7 mouse cellular contexts compared by ENCODE assay signal in the genomic region with DNA sequence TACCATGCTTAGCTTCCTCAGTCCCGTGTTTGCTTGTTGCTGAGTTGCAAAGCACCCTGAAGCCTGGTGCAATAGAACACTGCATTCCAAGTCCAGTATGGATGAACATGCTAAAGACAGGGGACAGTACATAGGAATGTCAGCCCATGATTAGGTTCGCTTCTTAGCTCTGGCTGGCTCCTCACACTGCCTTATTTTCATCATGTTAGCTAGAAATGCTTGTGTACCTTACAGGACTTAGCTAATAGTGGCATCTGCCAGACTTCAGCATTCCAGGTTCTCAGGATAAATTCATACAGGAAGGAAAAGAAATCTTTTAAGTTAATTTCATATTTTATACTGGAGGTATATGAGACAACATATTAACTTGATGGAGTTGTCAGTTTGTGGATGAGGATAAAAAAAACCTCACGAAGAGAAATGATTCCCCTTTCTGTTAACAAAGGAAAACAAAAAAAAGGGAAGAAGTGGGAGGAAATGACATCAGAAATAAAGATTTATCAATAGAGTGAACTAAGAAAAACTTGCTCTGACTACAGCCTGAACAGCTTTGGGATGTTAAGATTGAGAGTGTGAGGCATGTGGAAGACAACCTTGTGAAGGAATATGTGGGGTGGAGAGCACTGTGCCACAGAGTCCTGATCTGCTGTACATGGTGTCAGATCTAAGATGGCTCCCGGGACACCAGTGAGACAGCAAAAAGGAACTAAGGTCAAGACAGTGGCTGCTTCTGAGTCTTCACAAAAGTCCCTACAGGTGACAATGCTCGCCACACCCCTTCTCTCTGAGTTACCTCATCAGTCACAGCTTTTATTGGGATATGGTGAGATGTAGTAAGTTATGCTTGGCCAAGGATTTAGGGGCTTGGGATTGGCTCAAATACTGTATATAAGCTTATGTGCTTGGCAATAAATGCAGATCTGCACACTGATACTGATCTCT. TPM values are rescaled to one million over a fixed set of nuclear protein-coding genes. Genes with fewer than 3 reads are reported as not detected.
DNase-seq lines count a peak whose midpoint lies in the region; ATAC-seq and TF ChIP-seq lines count a peak whose summit lies in the region.

No protein-coding gene starts in this region.

- 68% methylated on average over 5 of the region's 5 CpGs for WGBS in limb, embryonic 12.5 days
- 64% methylated on average over 5 of the region's 5 CpGs for WGBS in neural tube, embryonic 14.5 days

- H3K27ac ChIP-seq in testis, adult 2 months (ENCODE audit: control insufficient read depth, insufficient read depth, low read depth, low read length) = peak overlapping the region; percentile 75
- no peak overlapping the region for H3K27ac ChIP-seq in embryonic fibroblast, embryonic 13.5 days (ENCODE audit: insufficient read depth, low read length)
- H3K27ac ChIP-seq in limb, embryonic 12.5 days = no peak overlapping the region
- H3K27ac ChIP-seq in neural tube, embryonic 14.5 days (ENCODE audit: low read depth, low read length) = peak overlapping the region; percentile 56; the same call in 1 of the 2 replicates

- no peaks in the 10 kb centered on the region for H3K36me3 ChIP-seq in testis, adult 2 months (ENCODE audit: control insufficient read depth, insufficient read depth, low read length)
- no peaks in the 10 kb centered on the region for H3K36me3 ChIP-seq in limb, embryonic 12.5 days
- H3K36me3 ChIP-seq in neural tube, embryonic 14.5 days (ENCODE audit: control insufficient read depth, insufficient read depth, low read length) = no peaks in the 10 kb centered on the region

- no peaks in the 10 kb centered on the region; the same call in 1 of the 2 replicates for H3K4me1 ChIP-seq in testis, adult 2 months (ENCODE audit: control insufficient read depth, insufficient read depth, low read length)
- H3K4me1 ChIP-seq in embryonic fibroblast, embryonic 13.5 days (ENCODE audit: control insufficient read depth, insufficient read depth, low read length) = peaks cover 5% of the 10 kb centered on the region; the same call in 1 of the 2 replicates
- peaks cover 12% of the 10 kb centered on the region; the same call in 1 of the 2 replicates for H3K4me1 ChIP-seq in limb, embryonic 12.5 days (replicated peaks)
- 0 out of 2 replicates have a peak, but pooled peaks cover 5% of the 10 kb centered on the region for H3K4me1 ChIP-seq in neural tube, embryonic 14.5 days (ENCODE audit: control insufficient read depth, insufficient read depth, low read length)

- no peak for ATAC-seq in limb, embryonic 12.5 days (ENCODE audit: insufficient number of reproducible peaks, insufficient read depth, low FRiP score, low TSS enrichment, low read depth)
- ATAC-seq in neural tube, embryonic 14.5 days (ENCODE audit: low read depth) = peak; percentile 26

- H3K9ac ChIP-seq in limb, embryonic 12.5 days (replicated peaks) = no peak overlapping the region
- peak overlapping the region; percentile 17; the same call in 1 of the 2 replicates for H3K9ac ChIP-seq in neural tube, embryonic 14.5 days (replicated peaks; ENCODE audit: low read depth, low read length)

- TF ChIP-seq CTCF in testis, adult 2 months (IDR thresholded peaks at IDR 0.05; ENCODE audit: control insufficient read depth, insufficient read depth, insufficient replicate concordance, low read depth, low read length) = no peak
- TF ChIP-seq CTCF in embryonic fibroblast, embryonic 13.5 days (IDR thresholded peaks at IDR 0.05; ENCODE audit: borderline replicate concordance, insufficient read depth, low read length) = no peak

- H3K4me3 ChIP-seq in testis, adult 2 months (ENCODE audit: control insufficient read depth, low read depth, low read length) = peak overlapping the region; percentile 91; the same call in 1 of the 2 replicates
- H3K4me3 ChIP-seq in embryonic fibroblast, embryonic 13.5 days (ENCODE audit: insufficient read depth, low read length) = peak overlapping the region; percentile 21; the same call in 1 of the 2 replicates
- H3K4me3 ChIP-seq in limb, embryonic 12.5 days (replicated peaks) = peak overlapping the region; percentile 31
- peak overlapping the region; percentile 33 for H3K4me3 ChIP-seq in neural tube, embryonic 14.5 days (ENCODE audit: low read depth, low read length)

- no peak for TF ChIP-seq POLR2A in testis, adult 2 months (IDR thresholded peaks at IDR 0.05; ENCODE audit: control insufficient read depth, low read depth, low read length)
- no peak; the same call in 1 of the 2 replicates for TF ChIP-seq POLR2A in embryonic fibroblast, embryonic 13.5 days (IDR thresholded peaks at IDR 0.05; ENCODE audit: low read depth, low read length)

- no peaks in the 10 kb centered on the region for H3K27me3 ChIP-seq in testis, adult 2 months (ENCODE audit: control insufficient read depth, insufficient read depth, low read length)
- no peaks in the 10 kb centered on the region for H3K27me3 ChIP-seq in limb, embryonic 12.5 days
- no peaks in the 10 kb centered on the region for H3K27me3 ChIP-seq in neural tube, embryonic 14.5 days (ENCODE audit: control insufficient read depth, insufficient read depth, low read length)

- no peak for DNase-seq in testis, postnatal 10 days (ENCODE audit: low spot score)
- no peak for DNase-seq in ovary, adult 18-20 months (ENCODE audit: low spot score)
- no peak for DNase-seq in adrenal gland, postnatal 25 days

- no peaks in the 10 kb centered on the region for H3K9me3 ChIP-seq in limb, embryonic 12.5 days
- H3K9me3 ChIP-seq in neural tube, embryonic 14.5 days (ENCODE audit: control insufficient read depth, low read length) = no peaks in the 10 kb centered on the region

- peak overlapping the region; percentile 56 for H3K4me2 ChIP-seq in limb, embryonic 12.5 days
- peak overlapping the region; percentile 45 for H3K4me2 ChIP-seq in neural tube, embryonic 14.5 days (ENCODE audit: low read depth, low read length)

RNA-seq across cellular contexts. Expression of a gene that starts 1.0 kb away (rescaled TPM):
- polyA plus RNA-seq in testis, adult 2 months (2012; rRNA removed) = 18.6 and 25.5 TPM in 2 replicates
- polyA plus RNA-seq in embryonic fibroblast, embryonic 13.5 days (2011; ENCODE audit: insufficient read length, low read depth, missing spikeins) = 25.2 and 29.2 TPM in 2 replicates
- polyA plus RNA-seq in limb, embryonic 12.5 days (2016; fragmentation: Nextera tagmentation; extraction: Ambion mirVana) = 15.0 and 15.2 TPM in 2 replicates
- 11.2 and 13.5 TPM in 2 replicates for polyA plus RNA-seq in neural tube, embryonic 14.5 days (2014; fragmentation: Nextera tagmentation; extraction: Ambion mirVana)
- total RNA-seq in adrenal gland, postnatal 25 days (2021) = 45.6 and 65.1 TPM in 2 replicates

RNA-seq across cellular contexts. Expression of a gene that starts 9.1 kb away (rescaled TPM):
- polyA plus RNA-seq in testis, adult 2 months (2012; rRNA removed) = 0.10 and 0.20 TPM in 2 replicates
- polyA plus RNA-seq in embryonic fibroblast, embryonic 13.5 days (2011; ENCODE audit: insufficient read length, low read depth, missing spikeins) = not detected in 2 replicates
- 0.04 TPM in 1 of 2 replicates, not detected in the other for polyA plus RNA-seq in limb, embryonic 12.5 days (2016; fragmentation: Nextera tagmentation; extraction: Ambion mirVana)
- polyA plus RNA-seq in neural tube, embryonic 14.5 days (2014; fragmentation: Nextera tagmentation; extraction: Ambion mirVana) = 0.04 and 0.09 TPM in 2 replicates
- 0.18 TPM in 1 of 2 replicates, not detected in the other for total RNA-seq in adrenal gland, postnatal 25 days (2021)

RNA-seq across cellular contexts. Expression of a gene that starts 46.4 kb away (rescaled TPM):
- polyA plus RNA-seq in testis, adult 2 months (2012; rRNA removed) = 0.05 TPM in 1 of 2 replicates, not detected in the other
- polyA plus RNA-seq in embryonic fibroblast, embryonic 13.5 days (2011; ENCODE audit: insufficient read length, low read depth, missing spikeins) = 0.91 and 4.1 TPM in 2 replicates
- 0.28 TPM in 1 of 2 replicates, not detected in the other for polyA plus RNA-seq in limb, embryonic 12.5 days (2016; fragmentation: Nextera tagmentation; extraction: Ambion mirVana)
- 0.17 and 0.18 TPM in 2 replicates for polyA plus RNA-seq in neural tube, embryonic 14.5 days (2014; fragmentation: Nextera tagmentation; extraction: Ambion mirVana)
- total RNA-seq in adrenal gland, postnatal 25 days (2021) = not detected in 2 replicates

Comparison
In these comparisons a context has a peak if more than half of its experiments do, and no peak if none do; other contexts are left out.
1. H3K27ac ChIP-seq: peak in testis, adult 2 months (single experiment) and neural tube, embryonic 14.5 days (single experiment); none in embryonic fibroblast, embryonic 13.5 days (single experiment) and limb, embryonic 12.5 days (single experiment).
2. H3K4me3 ChIP-seq: peak in every context shown above with its lines; median percentile 91 in testis, adult 2 months; 33 in neural tube, embryonic 14.5 days; 31 in limb, embryonic 12.5 days; 21 in embryonic fibroblast, embryonic 13.5 days.